Mouse (Mus musculus) myocyte (in vitro differentiated cells): ENCODE measurements around the gene Sh3rf1.

Source experiments
- CEBPB ChIP-seq: IDR thresholded peaks from 2 replicates; pipeline ENCODE4 v1.6.1; 2011; ENCODE audit warnings: mild to moderate bottlenecking, moderate library complexity; ENCODE audit not compliant: poor library complexity, insufficient read depth, severe bottlenecking
- E2F4 ChIP-seq: IDR thresholded peaks from one replicate; pipeline ENCODE4 v1.6.1; 2011; ENCODE audit warnings: mild to moderate bottlenecking, control low read depth, moderate library complexity; ENCODE audit not compliant: insufficient read depth
- MYOD1 ChIP-seq, 3 experiments: IDR thresholded peaks; one replicate each; pipeline ENCODE4 v1.6.1; 2011; ENCODE audit warnings: control low read depth in 2 of 3, low read depth in 2 of 3, mild to moderate bottlenecking in 2 of 3, moderate library complexity in 1 of 3; ENCODE audit not compliant: insufficient read length in 2 of 3, control insufficient read depth in 1 of 3
- MYOG ChIP-seq, 3 experiments: IDR thresholded peaks; one replicate each; pipeline ENCODE4 v1.6.1; 2011; ENCODE audit warnings: control low read depth in 2 of 3, low read depth in 2 of 3, mild to moderate bottlenecking in 2 of 3; ENCODE audit not compliant: insufficient read length in 2 of 3, control insufficient read depth in 1 of 3, insufficient read depth in 1 of 3
- POLR2A ChIP-seq: IDR thresholded peaks from one replicate; pipeline ENCODE4 v1.6.1; 2011; ENCODE audit warnings: low read depth, mild to moderate bottlenecking, control low read depth, moderate library complexity; ENCODE audit not compliant: insufficient read length
- POLR2AphosphoS2 ChIP-seq: IDR thresholded peaks from one replicate; pipeline ENCODE4 v1.6.1; 2011; ENCODE audit warnings: low read depth, control low read depth; ENCODE audit not compliant: insufficient read length
- TCF12 ChIP-seq: IDR thresholded peaks from one replicate; pipeline ENCODE4 v1.6.1; 2011; ENCODE audit warnings: mild to moderate bottlenecking, control low read depth; ENCODE audit not compliant: poor library complexity, insufficient read depth, severe bottlenecking

DNA sequence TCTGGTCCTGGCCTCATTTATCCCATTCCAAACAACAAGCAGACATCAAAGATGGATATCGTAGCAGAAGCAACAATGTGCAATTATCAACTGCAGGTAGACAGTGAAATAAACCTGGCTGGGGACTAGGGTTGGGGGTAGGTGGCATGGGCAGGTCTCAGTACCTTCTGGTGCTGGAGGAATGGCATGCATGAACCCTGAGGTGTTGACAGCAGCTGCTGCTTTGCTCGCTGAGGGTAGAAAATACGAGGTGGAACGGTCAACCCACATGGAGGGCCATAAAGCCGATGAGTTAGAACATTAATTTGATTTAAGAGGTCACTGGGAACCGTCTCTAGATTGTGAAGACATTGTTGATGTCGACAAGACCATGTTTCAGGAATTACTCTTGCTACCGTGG, 98.8 kb downstream of the Sh3rf1 start:
- no peak for TF ChIP-seq TCF12
- TF ChIP-seq E2F4, result no peak
- TF ChIP-seq MYOG (IDR thresholded peaks at IDR 0.05; ENCODE audit: control insufficient read depth in 1 of 3, insufficient read depth in 1 of 3, insufficient read length in 2 of 3, low read depth in 2 of 3), result no peak
- no peak for TF ChIP-seq POLR2A
- no peak for TF ChIP-seq CEBPB
- TF ChIP-seq MYOD1 (IDR thresholded peaks at IDR 0.05; ENCODE audit: control insufficient read depth in 1 of 3, insufficient read length in 2 of 3, low read depth in 2 of 3), result no peak
- no peak for TF ChIP-seq POLR2AphosphoS2
